Mouse (Mus musculus): ENCODE data around the gene Gm17349.

The Gm17349 gene

GRCm38 (mm10) chr15:99700219-99701106, 4.8 kb downstream of the Gm17349 start:
- intact Hi-C loops (cut with DNase I) = no loop called here

GRCm38 (mm10) chr15:99699715-99700114, 5.6 kb downstream of the Gm17349 start:
- intact Hi-C loops (cut with DNase I) = no loop called here

GRCm38 (mm10) chr15:99698533-99699085, 6.7 kb downstream of the Gm17349 start:
- intact Hi-C loops (cut with DNase I) = no loop called here

- intact Hi-C loops (cut with DNase I) = no loop called here
Observed at GRCm38 (mm10) chr15:99697309-99697708, 8.0 kb downstream of the Gm17349 start.

- intact Hi-C loops (cut with DNase I) = loop anchor here (5.0 kb wide), 1 partner anchor 190 kb away; no protein-coding TSS in a partner anchor
Observed at GRCm38 (mm10) chr15:99691976-99692375, 13.3 kb downstream of the Gm17349 start.

GRCm38 (mm10) chr15:99690924-99691323, 14.4 kb downstream of the Gm17349 start:
- intact Hi-C loops (cut with DNase I) = loop anchor here (5.0 kb wide), 1 partner anchor 189 kb away; no protein-coding TSS in a partner anchor

- intact Hi-C loops (cut with DNase I) = no loop called here
Observed at GRCm38 (mm10) chr15:99688712-99689111, 16.6 kb downstream of the Gm17349 start.

GRCm38 (mm10) chr15:99684156-99684555, 21.1 kb downstream of the Gm17349 start:
- intact Hi-C loops (cut with DNase I) = no loop called here

- intact Hi-C loops (cut with DNase I) = no loop called here
Observed at GRCm38 (mm10) chr15:99682880-99683279, 22.4 kb downstream of the Gm17349 start.

- intact Hi-C loops (cut with DNase I) = no loop called here
Observed at GRCm38 (mm10) chr15:99679008-99679407, 26.3 kb downstream of the Gm17349 start.

GRCm38 (mm10) chr15:99678063-99678800, 27.1 kb downstream of the Gm17349 start:
- intact Hi-C loops (cut with DNase I) = no loop called here

- intact Hi-C loops (cut with DNase I) = no loop called here
Observed at GRCm38 (mm10) chr15:99677089-99677488, 28.2 kb downstream of the Gm17349 start.

GRCm38 (mm10) chr15:99674866-99675265, 30.4 kb downstream of the Gm17349 start:
- intact Hi-C loops (cut with DNase I) = no loop called here

- intact Hi-C loops (cut with DNase I) = no loop called here
Observed at GRCm38 (mm10) chr15:99671783-99672182, 33.5 kb downstream of the Gm17349 start.

GRCm38 (mm10) chr15:99670964-99671670, 34.2 kb downstream of the Gm17349 start:
- intact Hi-C loops (cut with DNase I) = no loop called here

GRCm38 (mm10) chr15:99670154-99670821, 35.0 kb downstream of the Gm17349 start, which contains the start of gene Asic1:
Gene Asic1 (plus strand): TSS chr15:99670368.
- intact Hi-C loops (cut with DNase I) = no loop called here

GRCm38 (mm10) chr15:99669392-99669791, 35.9 kb downstream of the Gm17349 start:
- intact Hi-C loops (cut with DNase I) = loop anchor here (1.0 to 5.0 kb wide), 2 partner anchors 73 to 172 kb away; no protein-coding TSS in a partner anchor

GRCm38 (mm10) chr15:99668881-99669280, 36.4 kb downstream of the Gm17349 start:
- intact Hi-C loops (cut with DNase I) = loop anchor here (1.0 to 5.0 kb wide), 2 partner anchors 73 to 172 kb away; no protein-coding TSS in a partner anchor

- intact Hi-C loops (cut with DNase I) = loop anchor here (5.0 kb wide), 1 partner anchor 170 kb away; no protein-coding TSS in a partner anchor
Observed at GRCm38 (mm10) chr15:99667544-99667943, 37.7 kb downstream of the Gm17349 start.
